Mouse (Mus musculus): Measurements from ENCODE around the gene Phf14.

- TF ChIP-seq POLR2A (IDR thresholded peaks at IDR 0.05; ENCODE audit: borderline replicate concordance, extremely low read depth, low read depth, low read length) (no peak), CTCF (IDR thresholded peaks at IDR 0.05; ENCODE audit: insufficient read depth, low read length) (no peak)
Observed at GRCm38 (mm10) chr6:12014733-12015132, 107.1 kb downstream of the Phf14 start.

All from lung, adult 2 months (tissue).